Mouse (Mus musculus) forebrain, embryonic 12.5 days (tissue): ENCODE measurements at regions not wholly inside any gene's neighbourhood (a gene's known extent, or its start where the extent isn't known, plus 50 kb on each side); places are given as distances from the start of the nearest gene placed in this dataset.
"Not testable (repeated sequence)": the region's sequence is repeated elsewhere in the genome, so short reads cannot be mapped to it uniquely, and the experiment has no call there.

Experiments used
- ATAC-seq: fragments of 200-750 bp; cut with Nextera tagmentation; 2 replicates; pipeline ENCODE4 v1.8.0; 2017; ENCODE audit warnings: moderate TSS enrichment; ENCODE audit not compliant: low FRiP score
- H3K27ac ChIP-seq: fragments of 300-500 bp; sonication (generic); 2 replicates; pipeline ENCODE4 v1.5.1; 2016; ENCODE audit warnings: mild to moderate bottlenecking
- H3K27me3 ChIP-seq: fragments of 300-500 bp; sonication (generic); 2 replicates; pipeline ENCODE4 v1.6.1; 2016; ENCODE audit warnings: mild to moderate bottlenecking
- H3K36me3 ChIP-seq: fragments of 300-500 bp; sonication (generic); replicated peaks from 2 replicates; pipeline ENCODE4 v1.6.1; 2016; ENCODE audit warnings: mild to moderate bottlenecking
- H3K4me1 ChIP-seq: fragments of 300-500 bp; sonication (generic); 2 replicates; pipeline ENCODE4 v1.6.1; 2016
- H3K4me2 ChIP-seq: fragments of 300-500 bp; sonication (generic); 2 replicates; pipeline ENCODE4 v1.6.1; 2016; ENCODE audit warnings: mild to moderate bottlenecking, moderate library complexity
- H3K4me3 ChIP-seq: fragments of 300-500 bp; sonication (generic); replicated peaks from 2 replicates; pipeline ENCODE4 v1.5.1; 2016; ENCODE audit warnings: mild to moderate bottlenecking
- H3K9ac ChIP-seq: fragments of 300-500 bp; sonication (generic); 2 replicates; pipeline ENCODE4 v1.6.1; 2016; ENCODE audit warnings: mild to moderate bottlenecking
- H3K9me3 ChIP-seq: fragments of 300-500 bp; sonication (generic); 2 replicates; pipeline ENCODE4 v1.6.1; 2016
- WGBS: fragments of 180-500 bp; shearing (Covaris S2); methylation state at CpG from one replicate; pipeline ENCODE4 v1.1.7; 2016; 5-methylcytosine and 5-hydroxymethylcytosine counted together

GRCm38 (mm10) chr3:40368421-40368820 is 162.7 kb upstream of the Intu start:
- H3K4me1 ChIP-seq, result peaks cover 6% of the 10 kb centered on the region; the same call in 1 of the 2 replicates
- 89% methylated on average over 4 of the region's 4 CpGs for WGBS
- H3K9me3 ChIP-seq, result no peaks in the 10 kb centered on the region
- no peaks in the 10 kb centered on the region for H3K36me3 ChIP-seq
- no peak for ATAC-seq
- H3K4me3 ChIP-seq, result no peak overlapping the region
- H3K4me2 ChIP-seq, result no peak overlapping the region
- no peaks in the 10 kb centered on the region for H3K27me3 ChIP-seq
- H3K27ac ChIP-seq, result no peak overlapping the region
- H3K9ac ChIP-seq, result no peak overlapping the region

- H3K4me2 ChIP-seq, result no peak overlapping the region
- 51% methylated on average over 7 of the region's 7 CpGs for WGBS
- H3K4me3 ChIP-seq, result no peak overlapping the region
- no peak overlapping the region for H3K27ac ChIP-seq
- no peak for ATAC-seq
- H3K9ac ChIP-seq, result no peak overlapping the region
- no peaks in the 10 kb centered on the region for H3K27me3 ChIP-seq
- no peaks in the 10 kb centered on the region for H3K36me3 ChIP-seq
- no peaks in the 10 kb centered on the region for H3K9me3 ChIP-seq
- peaks cover 6% of the 10 kb centered on the region; the same call in 1 of the 2 replicates for H3K4me1 ChIP-seq
These were observed 159.7 kb upstream of the Intu start for GRCm38 (mm10) chr3:40371411-40371810.

- not testable (repeated sequence) for H3K9ac ChIP-seq, H3K27ac ChIP-seq, H3K36me3 ChIP-seq, H3K4me1 ChIP-seq, H3K4me3 ChIP-seq, H3K27me3 ChIP-seq, H3K4me2 ChIP-seq, ATAC-seq, H3K9me3 ChIP-seq
These were observed 154.9 kb upstream of the Intu start for GRCm38 (mm10) chr3:40376220-40376619.

GRCm38 (mm10) chr3:40377416-40377815 is 153.7 kb upstream of the Intu start:
- ATAC-seq, result no peak
- Histone ChIP-seq H3K27ac (no peak overlapping the region), H3K4me1 (no peaks in the 10 kb centered on the region), H3K27me3 (no peaks in the 10 kb centered on the region), H3K9me3 (no peaks in the 10 kb centered on the region), H3K9ac (no peak overlapping the region), H3K4me3 (no peak overlapping the region), H3K4me2 (no peak overlapping the region), H3K36me3 (no peaks in the 10 kb centered on the region)
- 86% methylated on average over 7 of the region's 7 CpGs for WGBS

GRCm38 (mm10) chr3:40379063-40379462 is 152.0 kb upstream of the Intu start:
- no peak overlapping the region for H3K4me3 ChIP-seq
- H3K4me1 ChIP-seq, result no peaks in the 10 kb centered on the region
- WGBS, result 89% methylated on average over 2 of the region's 2 CpGs
- no peaks in the 10 kb centered on the region for H3K27me3 ChIP-seq
- H3K4me2 ChIP-seq, result no peak overlapping the region
- no peaks in the 10 kb centered on the region for H3K36me3 ChIP-seq
- H3K9ac ChIP-seq, result no peak overlapping the region
- H3K9me3 ChIP-seq, result no peaks in the 10 kb centered on the region
- H3K27ac ChIP-seq, result no peak overlapping the region
- no peak for ATAC-seq

- WGBS, result 37% methylated on average over 6 of the region's 6 CpGs
- H3K4me2 ChIP-seq, result no peak overlapping the region
- peak; percentile 55; the same call in 1 of the 2 replicates for ATAC-seq
- H3K27me3 ChIP-seq, result no peaks in the 10 kb centered on the region
- H3K27ac ChIP-seq, result no peak overlapping the region
- no peak overlapping the region for H3K4me3 ChIP-seq
- no peaks in the 10 kb centered on the region for H3K36me3 ChIP-seq
- peaks cover 7% of the 10 kb centered on the region for H3K4me1 ChIP-seq
- H3K9me3 ChIP-seq, result no peaks in the 10 kb centered on the region
- H3K9ac ChIP-seq, result no peak overlapping the region
These were observed 139.5 kb upstream of the Intu start for GRCm38 (mm10) chr3:40391631-40392030.

- H3K27ac ChIP-seq, result no peak overlapping the region
- no peak overlapping the region for H3K9ac ChIP-seq
- H3K36me3 ChIP-seq, result no peaks in the 10 kb centered on the region
- no peaks in the 10 kb centered on the region for H3K9me3 ChIP-seq
- H3K27me3 ChIP-seq, result no peaks in the 10 kb centered on the region
- H3K4me1 ChIP-seq, result peaks cover 9% of the 10 kb centered on the region
- no peak for ATAC-seq
- 92% methylated on average over 12 of the region's 12 CpGs for WGBS
- no peak overlapping the region for H3K4me2 ChIP-seq
- H3K4me3 ChIP-seq, result no peak overlapping the region
These were observed 132.9 kb upstream of the Intu start for GRCm38 (mm10) chr3:40398184-40398583.

- Histone ChIP-seq H3K36me3 (no peaks in the 10 kb centered on the region), H3K4me1 (no peaks in the 10 kb centered on the region), H3K4me2 (no peak overlapping the region), H3K27me3 (no peaks in the 10 kb centered on the region), H3K27ac (no peak overlapping the region), H3K4me3 (no peak overlapping the region), H3K9me3 (no peaks in the 10 kb centered on the region), H3K9ac (no peak overlapping the region)
- no peak for ATAC-seq
- WGBS, result 68% methylated on average over 4 of the region's 4 CpGs
These were observed 127.7 kb upstream of the Intu start for GRCm38 (mm10) chr3:40403402-40403801.

GRCm38 (mm10) chr3:40405095-40405948 is 125.8 kb upstream of the Intu start:
- no peak overlapping the region for H3K27ac ChIP-seq
- no peaks in the 10 kb centered on the region for H3K9me3 ChIP-seq
- H3K4me1 ChIP-seq, result peaks cover 6% of the 10 kb centered on the region; the same call in 1 of the 2 replicates
- H3K27me3 ChIP-seq, result no peaks in the 10 kb centered on the region
- no peak overlapping the region for H3K4me3 ChIP-seq
- WGBS, result 74% methylated on average over 18 of the region's 18 CpGs
- no peak overlapping the region for H3K9ac ChIP-seq
- no peak for ATAC-seq
- H3K36me3 ChIP-seq, result no peaks in the 10 kb centered on the region
- no peak overlapping the region for H3K4me2 ChIP-seq

GRCm38 (mm10) chr3:40405949-40406236 is 125.2 kb upstream of the Intu start:
- Histone ChIP-seq H3K9me3 (no peaks in the 10 kb centered on the region), H3K27me3 (no peaks in the 10 kb centered on the region), H3K4me2 (no peak overlapping the region), H3K36me3 (no peaks in the 10 kb centered on the region), H3K4me1 (peaks cover 6% of the 10 kb centered on the region; the same call in 1 of the 2 replicates), H3K4me3 (no peak overlapping the region), H3K9ac (no peak overlapping the region), H3K27ac (no peak overlapping the region)
- WGBS, result 95% methylated on average over 2 of the region's 2 CpGs
- no peak for ATAC-seq

- WGBS, result 45% methylated on average over 5 of the region's 5 CpGs
- no peaks in the 10 kb centered on the region for H3K36me3 ChIP-seq
- no peak overlapping the region for H3K9ac ChIP-seq
- H3K27me3 ChIP-seq, result no peaks in the 10 kb centered on the region
- no peak overlapping the region for H3K4me2 ChIP-seq
- H3K27ac ChIP-seq, result no peak overlapping the region
- H3K4me1 ChIP-seq, result peaks cover 6% of the 10 kb centered on the region; the same call in 1 of the 2 replicates
- no peak for ATAC-seq
- H3K9me3 ChIP-seq, result no peaks in the 10 kb centered on the region
- no peak overlapping the region for H3K4me3 ChIP-seq
These were observed 122.1 kb upstream of the Intu start for GRCm38 (mm10) chr3:40408921-40409488.

GRCm38 (mm10) chr3:40410749-40411310 is 120.3 kb upstream of the Intu start:
- Histone ChIP-seq H3K27me3 (no peaks in the 10 kb centered on the region), H3K9me3 (no peaks in the 10 kb centered on the region), H3K9ac (no peak overlapping the region), H3K4me1 (peaks cover 6% of the 10 kb centered on the region; the same call in 1 of the 2 replicates), H3K27ac (no peak overlapping the region), H3K36me3 (no peaks in the 10 kb centered on the region), H3K4me3 (no peak overlapping the region), H3K4me2 (no peak overlapping the region)
- WGBS, result 91% methylated on average over 4 of the region's 4 CpGs
- no peak for ATAC-seq
